Mouse (Mus musculus) thymus, adult 2 months (tissue): ENCODE measurements around the gene Rtkn2. TPM values are rescaled to one million over a fixed set of nuclear protein-coding genes. Genes with fewer than 3 reads are reported as not detected.

Experiments used
- DNase-seq: peaks from one replicate; pipeline ENCODE4 v3.0.0; 2021
- H3K27ac ChIP-seq: fragments of 200-500 bp; 2 replicates; pipeline ENCODE4 v1.5.1; 2012; ENCODE audit warnings: low read length, control low read depth; ENCODE audit not compliant: control insufficient read depth, insufficient read depth
- H3K27me3 ChIP-seq: fragments of 200-500 bp; 2 replicates; pipeline ENCODE4 v1.6.1; 2012; ENCODE audit warnings: mild to moderate bottlenecking, low read length, moderate library complexity, mixed read lengths; ENCODE audit not compliant: control insufficient read depth, insufficient read depth
- H3K36me3 ChIP-seq: fragments of 200-500 bp; 2 replicates; pipeline ENCODE4 v1.6.1; 2012; ENCODE audit warnings: mild to moderate bottlenecking, low read length, moderate library complexity; ENCODE audit not compliant: control insufficient read depth, insufficient read depth
- H3K4me1 ChIP-seq: fragments of 200-500 bp; replicated peaks from 2 replicates; pipeline ENCODE4 v1.6.1; 2012; ENCODE audit warnings: low read length; ENCODE audit not compliant: control insufficient read depth, insufficient read depth
- H3K4me3 ChIP-seq: fragments of 200-500 bp; 2 replicates; pipeline ENCODE4 v1.5.1; 2012; ENCODE audit warnings: mild to moderate bottlenecking, low read length, control low read depth, moderate library complexity; ENCODE audit not compliant: control insufficient read depth, insufficient read depth
- CTCF ChIP-seq: fragments of 200-500 bp; IDR thresholded peaks from 2 replicates; pipeline ENCODE4 v1.5.1; 2012; ENCODE audit warnings: mild to moderate bottlenecking, control low read depth, low read length, moderate library complexity, borderline replicate concordance; ENCODE audit not compliant: control insufficient read depth, poor library complexity, insufficient read depth; ENCODE audit errors: extremely low read depth
- POLR2A ChIP-seq: fragments of 200-500 bp; IDR thresholded peaks from 2 replicates; pipeline ENCODE4 v1.6.1; 2012; ENCODE audit warnings: mild to moderate bottlenecking, low read length, control low read depth, moderate library complexity; ENCODE audit not compliant: control insufficient read depth, poor library complexity, insufficient read depth; ENCODE audit errors: extremely low read depth
- WGBS: fragments of 180-500 bp; shearing (Covaris S2); methylation state at CpG from one replicate; pipeline ENCODE4 v1.1.7; 2018; 5-methylcytosine and 5-hydroxymethylcytosine counted together
- polyA plus RNA-seq: library from polyadenylated mRNA; depleted of rRNA; stranded (reverse); fragments of >200 nt; gene quantifications from 2 replicates; pipeline ENCODE4 v1.2.3, GENCODE M21; 2012

The Rtkn2 gene
- polyA plus RNA-seq, 1 experiment = 4.2 TPM

GRCm38 (mm10) chr10:67995356-67995755 is 16.0 kb downstream of the Rtkn2 start:
- no peak overlapping the region for H3K4me3 ChIP-seq
- 96% methylated on average over 12 of the region's 12 CpGs for WGBS
- no peaks in the 10 kb centered on the region for H3K4me1 ChIP-seq
- TF ChIP-seq CTCF (no peak), POLR2A (no peak)
- no peaks in the 10 kb centered on the region for H3K27me3 ChIP-seq
- DNase-seq = no peak
- no peaks in the 10 kb centered on the region for H3K36me3 ChIP-seq
- no peak overlapping the region for H3K27ac ChIP-seq

- WGBS = 0% methylated on average over 1 of the region's 1 CpGs
These were observed 16.8 kb downstream of the Rtkn2 start for GRCm38 (mm10) chr10:67996171-67996570.

GRCm38 (mm10) chr10:67998116-67998635 is 18.8 kb downstream of the Rtkn2 start:
- WGBS = 49% methylated on average over 13 of the region's 13 CpGs
- no peak overlapping the region for H3K27ac ChIP-seq
- H3K4me1 ChIP-seq = no peaks in the 10 kb centered on the region
- H3K27me3 ChIP-seq = no peaks in the 10 kb centered on the region
- H3K36me3 ChIP-seq = no peaks in the 10 kb centered on the region
- no peak for TF ChIP-seq POLR2A
- TF ChIP-seq CTCF = peak; percentile 90
- DNase-seq = peak; percentile 80
- no peak overlapping the region for H3K4me3 ChIP-seq

More at GRCm38 (mm10) chr10:67996171-67996570, 16.8 kb downstream of the Rtkn2 start:
- Histone ChIP-seq H3K4me3 (no peak overlapping the region), H3K4me1 (no peaks in the 10 kb centered on the region), H3K36me3 (no peaks in the 10 kb centered on the region), H3K27me3 (no peaks in the 10 kb centered on the region), H3K27ac (no peak overlapping the region)
- DNase-seq = peak; percentile 28
- TF ChIP-seq CTCF (no peak), POLR2A (no peak)

- Histone ChIP-seq H3K4me3 (no peak overlapping the region), H3K27me3 (no peaks in the 10 kb centered on the region), H3K4me1 (no peaks in the 10 kb centered on the region), H3K36me3 (no peaks in the 10 kb centered on the region), H3K27ac (no peak overlapping the region)
- no peak for TF ChIP-seq CTCF
- TF ChIP-seq POLR2A = no peak
- WGBS = 95% methylated on average over 10 of the region's 10 CpGs
- DNase-seq = no peak
These were observed 19.8 kb downstream of the Rtkn2 start for GRCm38 (mm10) chr10:67999170-67999569.

GRCm38 (mm10) chr10:68001456-68001855 is 22.1 kb downstream of the Rtkn2 start:
- no peaks in the 10 kb centered on the region for H3K36me3 ChIP-seq
- no peaks in the 10 kb centered on the region for H3K4me1 ChIP-seq
- WGBS = 97% methylated on average over 6 of the region's 6 CpGs
- no peak overlapping the region for H3K27ac ChIP-seq
- no peak overlapping the region for H3K4me3 ChIP-seq
- H3K27me3 ChIP-seq = no peaks in the 10 kb centered on the region
- TF ChIP-seq CTCF (no peak), POLR2A (no peak)
- DNase-seq = no peak

GRCm38 (mm10) chr10:68003651-68004422 is 24.5 kb downstream of the Rtkn2 start:
- Histone ChIP-seq H3K27ac (no peak overlapping the region), H3K4me3 (no peak overlapping the region), H3K4me1 (no peaks in the 10 kb centered on the region), H3K27me3 (no peaks in the 10 kb centered on the region), H3K36me3 (no peaks in the 10 kb centered on the region)
- TF ChIP-seq POLR2A = no peak
- no peak for TF ChIP-seq CTCF
- WGBS = 96% methylated on average over 18 of the region's 18 CpGs
- no peak for DNase-seq

GRCm38 (mm10) chr10:68005404-68005803 is 26.0 kb downstream of the Rtkn2 start:
- Histone ChIP-seq H3K36me3 (no peaks in the 10 kb centered on the region), H3K4me1 (no peaks in the 10 kb centered on the region), H3K27me3 (no peaks in the 10 kb centered on the region), H3K4me3 (no peak overlapping the region), H3K27ac (no peak overlapping the region)
- DNase-seq = no peak
- TF ChIP-seq POLR2A = no peak
- no peak for TF ChIP-seq CTCF
- 94% methylated on average over 17 of the region's 17 CpGs for WGBS
